Mouse (Mus musculus) spleen, adult 10 weeks (tissue): ENCODE measurements around the gene Prpf18. TPM values are rescaled to one million over a fixed set of nuclear protein-coding genes. Genes with fewer than 3 reads are reported as not detected.

Experiments
- polyA plus RNA-seq: library from polyadenylated mRNA; stranded (reverse); fragments of 350-450 nt; fragmentation: Illumina TruSeq; extraction: RNeasy Lipid Tissue Mini Kit (QIAGEN cat#74804); gene quantifications from one replicate; pipeline ENCODE4 v1.2.3, GENCODE M21; 2015; ENCODE audit warnings: low replicate concordance; ENCODE audit not compliant: insufficient read depth

Gene Prpf18
- 60.3 TPM for polyA plus RNA-seq

GRCm38 (mm10) chr2:4651500-4652285 is at the start of gene Prpf18:
Prpf18 (minus strand) TSS chr2:4652113.

Other genes starting within 250 kb of the Prpf18 start
- gene Bend7, start 65.7 kb upstream of the Prpf18 start, polyA plus RNA-seq = 1.1 TPM
- gene Sephs1, start 229.5 kb upstream of the Prpf18 start, polyA plus RNA-seq = 31.9 TPM